Mouse (Mus musculus): ENCODE data around the gene Jak1. TPM values are rescaled to one million over a fixed set of nuclear protein-coding genes. Genes with fewer than 3 reads are reported as not detected.

The Jak1 gene
- polyA plus RNA-seq, 1 experiment from 2014 or later = 49.0 TPM

- no peaks in the 10 kb centered on the region for H3K27me3 ChIP-seq (replicated peaks; ENCODE audit: low read depth, poor library complexity, severe bottlenecking)
- 0 out of 2 replicates have a peak, but pooled peaks cover 3% of the 10 kb centered on the region for H3K4me1 ChIP-seq
- no peak for DNase-seq (ENCODE audit: low spot score)
- H3K36me3 ChIP-seq (replicated peaks) = 0 out of 2 replicates have a peak, but pooled peaks cover under 1% of the 10 kb centered on the region
- no peaks in the 10 kb centered on the region for H3K9me3 ChIP-seq
- 91% methylated on average over 2 of the region's 2 CpGs for WGBS
- no peak overlapping the region for H3K27ac ChIP-seq (replicated peaks)
- H3K4me3 ChIP-seq = no peak overlapping the region
Measured at GRCm38 (mm10) chr4:101196407-101196806, 68.7 kb downstream of the Jak1 start.

- H3K4me1 ChIP-seq = 0 out of 2 replicates have a peak, but pooled peaks cover 3% of the 10 kb centered on the region
- H3K27ac ChIP-seq (replicated peaks) = no peak overlapping the region
- no peak overlapping the region for H3K4me3 ChIP-seq
- H3K9me3 ChIP-seq = no peaks in the 10 kb centered on the region
- no peaks in the 10 kb centered on the region for H3K27me3 ChIP-seq (replicated peaks; ENCODE audit: low read depth, poor library complexity, severe bottlenecking)
- H3K36me3 ChIP-seq (replicated peaks) = peaks cover 6% of the 10 kb centered on the region; the same call in 1 of the 2 replicates
- 88% methylated on average over 1 of the region's 1 CpGs for WGBS
- DNase-seq (ENCODE audit: low spot score) = no peak
Measured at GRCm38 (mm10) chr4:101194170-101194569, 70.9 kb downstream of the Jak1 start.

- no peaks in the 10 kb centered on the region for H3K27me3 ChIP-seq (replicated peaks; ENCODE audit: low read depth, poor library complexity, severe bottlenecking)
- no peaks in the 10 kb centered on the region for H3K4me1 ChIP-seq
- H3K27ac ChIP-seq (replicated peaks) = no peak overlapping the region
- no peak overlapping the region for H3K4me3 ChIP-seq
- no peaks in the 10 kb centered on the region for H3K9me3 ChIP-seq
- WGBS = 90% methylated on average over 5 of the region's 5 CpGs
- no peak for DNase-seq (ENCODE audit: low spot score)
- H3K36me3 ChIP-seq (replicated peaks) = peaks cover 6% of the 10 kb centered on the region
Measured at GRCm38 (mm10) chr4:101192241-101192976, 72.7 kb downstream of the Jak1 start.

GRCm38 (mm10) chr4:101187381-101187780 lies 77.7 kb downstream of the Jak1 start:
- Histone ChIP-seq H3K4me1 (peaks cover 5% of the 10 kb centered on the region; the same call in 1 of the 2 replicates), H3K27ac (replicated peaks) (no peak overlapping the region), H3K36me3 (replicated peaks) (peaks cover 13% of the 10 kb centered on the region), H3K4me3 (no peak overlapping the region), H3K27me3 (replicated peaks; ENCODE audit: low read depth, poor library complexity, severe bottlenecking) (no peaks in the 10 kb centered on the region), H3K9me3 (no peaks in the 10 kb centered on the region)
- DNase-seq (ENCODE audit: low spot score) = no peak
- WGBS = 88% methylated on average over 4 of the region's 4 CpGs

- Histone ChIP-seq H3K4me3 (no peak overlapping the region), H3K27ac (replicated peaks) (no peak overlapping the region), H3K27me3 (replicated peaks; ENCODE audit: low read depth, poor library complexity, severe bottlenecking) (no peaks in the 10 kb centered on the region), H3K36me3 (replicated peaks) (peaks cover 19% of the 10 kb centered on the region), H3K9me3 (no peaks in the 10 kb centered on the region), H3K4me1 (peaks cover 5% of the 10 kb centered on the region; the same call in 1 of the 2 replicates)
- no peak for DNase-seq (ENCODE audit: low spot score)
- 93% methylated on average over 5 of the region's 5 CpGs for WGBS
Measured at GRCm38 (mm10) chr4:101186591-101186990, 78.5 kb downstream of the Jak1 start.

- Histone ChIP-seq H3K27me3 (replicated peaks; ENCODE audit: low read depth, poor library complexity, severe bottlenecking) (no peaks in the 10 kb centered on the region), H3K4me3 (no peak overlapping the region), H3K27ac (replicated peaks) (no peak overlapping the region), H3K9me3 (no peaks in the 10 kb centered on the region), H3K36me3 (replicated peaks) (peaks cover 15% of the 10 kb centered on the region), H3K4me1 (peaks cover 7% of the 10 kb centered on the region; the same call in 1 of the 2 replicates)
- WGBS = 63% methylated on average over 3 of the region's 3 CpGs
- DNase-seq (ENCODE audit: low spot score) = no peak
Measured at GRCm38 (mm10) chr4:101185216-101185615, 79.9 kb downstream of the Jak1 start.

GRCm38 (mm10) chr4:101182603-101183011 lies 82.5 kb downstream of the Jak1 start:
- no peak overlapping the region for H3K27ac ChIP-seq (replicated peaks)

GRCm38 (mm10) chr4:101180681-101181080 lies 84.4 kb downstream of the Jak1 start:
- Histone ChIP-seq H3K9me3 (no peaks in the 10 kb centered on the region), H3K27ac (replicated peaks) (no peak overlapping the region), H3K36me3 (replicated peaks) (peaks cover 30% of the 10 kb centered on the region), H3K4me3 (no peak overlapping the region), H3K4me1 (peaks cover 10% of the 10 kb centered on the region; the same call in 1 of the 2 replicates), H3K27me3 (replicated peaks; ENCODE audit: low read depth, poor library complexity, severe bottlenecking) (no peaks in the 10 kb centered on the region)
- DNase-seq (ENCODE audit: low spot score) = no peak
- 61% methylated on average over 5 of the region's 5 CpGs for WGBS

More at GRCm38 (mm10) chr4:101182603-101183011, 82.5 kb downstream of the Jak1 start:
- Histone ChIP-seq H3K4me3 (no peak overlapping the region), H3K4me1 (peaks cover 10% of the 10 kb centered on the region; the same call in 1 of the 2 replicates), H3K36me3 (replicated peaks) (peaks cover 20% of the 10 kb centered on the region), H3K27me3 (replicated peaks; ENCODE audit: low read depth, poor library complexity, severe bottlenecking) (no peaks in the 10 kb centered on the region), H3K9me3 (no peaks in the 10 kb centered on the region)
- WGBS = 66% methylated on average over 9 of the region's 9 CpGs
- DNase-seq (ENCODE audit: low spot score) = no peak

- H3K36me3 ChIP-seq (replicated peaks) = peaks cover 33% of the 10 kb centered on the region
- H3K27ac ChIP-seq (replicated peaks) = no peak overlapping the region
- WGBS = 80% methylated on average over 6 of the region's 6 CpGs
- no peaks in the 10 kb centered on the region for H3K9me3 ChIP-seq
- no peak overlapping the region for H3K4me3 ChIP-seq
- peaks cover 10% of the 10 kb centered on the region; the same call in 1 of the 2 replicates for H3K4me1 ChIP-seq
- DNase-seq (ENCODE audit: low spot score) = no peak
- H3K27me3 ChIP-seq (replicated peaks; ENCODE audit: low read depth, poor library complexity, severe bottlenecking) = no peaks in the 10 kb centered on the region
Measured at GRCm38 (mm10) chr4:101179836-101180235, 85.2 kb downstream of the Jak1 start.

- WGBS = 84% methylated on average over 5 of the region's 5 CpGs
- H3K27me3 ChIP-seq (replicated peaks; ENCODE audit: low read depth, poor library complexity, severe bottlenecking) = no peaks in the 10 kb centered on the region
- peaks cover 40% of the 10 kb centered on the region for H3K36me3 ChIP-seq (replicated peaks)
- no peak overlapping the region for H3K27ac ChIP-seq (replicated peaks)
- H3K9me3 ChIP-seq = no peaks in the 10 kb centered on the region
- H3K4me1 ChIP-seq = peaks cover 14% of the 10 kb centered on the region; the same call in 1 of the 2 replicates
- H3K4me3 ChIP-seq = no peak overlapping the region
- no peak for DNase-seq (ENCODE audit: low spot score)
Measured at GRCm38 (mm10) chr4:101179076-101179475, 86.0 kb downstream of the Jak1 start.

- 97% methylated on average over 3 of the region's 3 CpGs for WGBS
- Histone ChIP-seq H3K36me3 (replicated peaks) (peaks cover 44% of the 10 kb centered on the region), H3K9me3 (no peaks in the 10 kb centered on the region), H3K27me3 (replicated peaks; ENCODE audit: low read depth, poor library complexity, severe bottlenecking) (no peaks in the 10 kb centered on the region), H3K4me1 (peaks cover 10% of the 10 kb centered on the region; the same call in 1 of the 2 replicates), H3K27ac (replicated peaks) (no peak overlapping the region), H3K4me3 (no peak overlapping the region)
- DNase-seq (ENCODE audit: low spot score) = no peak
Measured at GRCm38 (mm10) chr4:101177796-101178195, 87.3 kb downstream of the Jak1 start.

- Histone ChIP-seq H3K9me3 (no peaks in the 10 kb centered on the region), H3K4me3 (no peak overlapping the region)
Measured at GRCm38 (mm10) chr4:101176123-101176522, 89.0 kb downstream of the Jak1 start.

More at GRCm38 (mm10) chr4:101176123-101176522, 89.0 kb downstream of the Jak1 start:
- no peak for DNase-seq (ENCODE audit: low spot score)
- WGBS = 86% methylated on average over 6 of the region's 6 CpGs
- Histone ChIP-seq H3K36me3 (replicated peaks) (peaks cover 38% of the 10 kb centered on the region), H3K27me3 (replicated peaks; ENCODE audit: low read depth, poor library complexity, severe bottlenecking) (no peaks in the 10 kb centered on the region), H3K4me1 (0 out of 2 replicates have a peak, but pooled peaks cover 9% of the 10 kb centered on the region), H3K27ac (replicated peaks) (no peak overlapping the region)

All from embryonic facial prominence, embryonic 10.5 days (tissue).